21 mouse cellular contexts compared by ENCODE assay signal in the genomic region with DNA sequence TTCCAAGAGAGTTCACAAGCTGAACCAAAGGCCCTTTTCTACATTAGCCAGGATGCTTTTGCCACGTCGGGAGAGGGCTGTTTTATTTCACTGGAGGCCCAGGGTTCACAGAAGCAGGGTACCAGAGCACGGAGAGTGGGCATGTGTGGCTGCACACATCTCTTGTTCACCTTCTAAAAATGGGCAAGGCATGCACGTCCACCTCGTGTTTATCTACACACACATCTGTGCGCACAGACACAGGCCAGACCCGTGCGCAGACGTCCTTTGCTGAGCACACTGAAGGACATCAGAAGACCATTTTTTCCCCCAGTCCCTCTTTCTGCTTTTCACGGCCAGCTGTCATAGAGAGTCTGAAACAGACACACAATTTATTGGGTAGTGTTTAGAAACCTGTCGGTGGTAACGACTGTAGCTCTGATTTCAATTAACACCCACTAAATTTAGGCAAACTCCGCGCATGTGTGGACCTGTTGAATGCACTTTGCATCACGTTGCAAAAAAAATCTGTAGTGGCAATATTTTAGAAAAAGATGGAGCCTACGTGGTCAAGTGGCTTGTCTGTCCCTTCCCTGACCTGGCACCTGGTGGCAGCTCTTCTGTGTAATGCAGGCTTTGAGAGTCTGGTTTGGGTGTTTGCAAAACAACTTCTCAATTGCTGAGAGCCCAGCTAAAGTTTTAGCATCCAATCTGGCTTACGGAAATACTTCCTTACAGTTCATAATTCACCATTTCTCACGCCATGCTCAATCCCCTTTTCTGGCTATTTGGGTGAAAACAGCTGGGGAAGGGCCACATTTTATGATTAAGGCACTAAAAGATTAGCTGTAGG. TPM values are rescaled to one million over a fixed set of nuclear protein-coding genes. Genes with fewer than 3 reads are reported as not detected.
DNase-seq lines count a peak whose midpoint lies in the region; ATAC-seq and TF ChIP-seq lines count a peak whose summit lies in the region.
"Had no signal": no experiment of that assay in that cellular context is flagged by ENCODE, and none has a peak within 500 bp of the region (broad histone marks: within the 10 kb centered on the region; RNA-seq: fewer than 3 reads in every experiment).

No protein-coding gene starts in this region.

- no peaks in the 10 kb centered on the region for H3K9me3 ChIP-seq in heart, embryonic 11.5 days (replicated peaks; ENCODE audit: control insufficient read depth, low read length)
- no peaks in the 10 kb centered on the region for H3K9me3 ChIP-seq in embryonic facial prominence, embryonic 10.5 days
- no peaks in the 10 kb centered on the region for H3K9me3 ChIP-seq in limb, embryonic 10.5 days (replicated peaks)
- no peaks in the 10 kb centered on the region for H3K9me3 ChIP-seq in liver, embryonic 13.5 days (replicated peaks)
- H3K9me3 ChIP-seq: hindbrain, embryonic 12.5 days; midbrain, embryonic 13.5 days; neural tube, embryonic 12.5 days had no signal

- TF ChIP-seq CTCF in left cerebral cortex, adult 2 months (IDR thresholded peaks at IDR 0.05): no peak

- no peak overlapping the region for H3K4me2 ChIP-seq in heart, embryonic 11.5 days
- H3K4me2 ChIP-seq in liver, embryonic 13.5 days: peak overlapping the region; percentile 44
- H3K4me2 ChIP-seq: hindbrain, embryonic 12.5 days; midbrain, embryonic 13.5 days; neural tube, embryonic 12.5 days had no signal

- peak overlapping the region; percentile 64 for H3K27ac ChIP-seq in heart, embryonic 11.5 days (ENCODE audit: low read depth, low read length)
- no peak overlapping the region for H3K27ac ChIP-seq in embryonic facial prominence, embryonic 10.5 days (replicated peaks)
- peak overlapping the region; percentile 31; the same call in 1 of the 2 replicates for H3K27ac ChIP-seq in limb, embryonic 10.5 days
- H3K27ac ChIP-seq in liver, embryonic 13.5 days: peak overlapping the region; percentile 76
- no peak overlapping the region for H3K27ac ChIP-seq in left cerebral cortex, adult 2 months
- H3K27ac ChIP-seq: hindbrain, embryonic 12.5 days; midbrain, embryonic 13.5 days; neural tube, embryonic 12.5 days had no signal

- no peak overlapping the region for H3K9ac ChIP-seq in heart, embryonic 11.5 days (ENCODE audit: low read depth, low read length)
- peak overlapping the region; percentile 8; the same call in 1 of the 2 replicates for H3K9ac ChIP-seq in liver, embryonic 13.5 days
- H3K9ac ChIP-seq: hindbrain, embryonic 12.5 days; midbrain, embryonic 13.5 days; neural tube, embryonic 12.5 days had no signal

- DNase-seq in heart, postnatal 36 days: no peak
- peak; percentile 49 for DNase-seq in embryonic facial prominence, embryonic 10.5 days (ENCODE audit: low spot score)
- DNase-seq in limb, embryonic 10.5 days (ENCODE audit: low spot score): peak; percentile 67
- no peak for DNase-seq in liver, embryonic 13.5 days
- no peak for DNase-seq in left cerebral cortex, adult 9 months (ENCODE audit: low spot score in 2 of 2)
- no peak for DNase-seq in left cerebral cortex, adult 2 months (ENCODE audit: extremely low spot score in 1 of 2, low spot score in 2 of 2)
- no peak for DNase-seq in left cerebral cortex, adult 11 months (ENCODE audit: low spot score)
- DNase-seq: adrenal gland, postnatal 36 days; cerebellum, adult 11-12 months; cerebellum, postnatal 25 days; gastrocnemius, postnatal 36 days; kidney, adult 18-20 months; kidney, postnatal 10 days; left cerebral cortex, postnatal 4 days; lung, postnatal 10 days had no signal

- H3K4me3 ChIP-seq in heart, embryonic 11.5 days (ENCODE audit: low read depth, low read length): no peak overlapping the region
- H3K4me3 ChIP-seq in embryonic facial prominence, embryonic 10.5 days: no peak overlapping the region
- peak overlapping the region; percentile 13; the same call in 1 of the 2 replicates for H3K4me3 ChIP-seq in limb, embryonic 10.5 days
- no peak overlapping the region for H3K4me3 ChIP-seq in liver, embryonic 13.5 days (replicated peaks)
- no peak overlapping the region for H3K4me3 ChIP-seq in left cerebral cortex, adult 2 months
- H3K4me3 ChIP-seq: erythroblast, embryonic 14.5 days; hindbrain, embryonic 12.5 days; midbrain, embryonic 13.5 days; neural tube, embryonic 12.5 days had no signal

- intact Hi-C loops in heart, postnatal 36 days (cut with DNase I): no loop called here
- intact Hi-C loops in left cerebral cortex, adult 2 months (cut with DNase I): no loop called here

- 0 out of 2 replicates have a peak, but pooled peaks have one; percentile 62 for ATAC-seq in heart, embryonic 11.5 days (replicated peaks; ENCODE audit: insufficient number of reproducible peaks, low FRiP score, low TSS enrichment)
- ATAC-seq in liver, embryonic 13.5 days (ENCODE audit: low read depth): peak; percentile 82
- ATAC-seq: forebrain, embryonic 14.5 days; midbrain, embryonic 13.5 days had no signal

- peaks cover 4% of the 10 kb centered on the region; the same call in 1 of the 2 replicates for H3K27me3 ChIP-seq in heart, embryonic 11.5 days (ENCODE audit: control insufficient read depth, insufficient read depth, low read length)
- H3K27me3 ChIP-seq in embryonic facial prominence, embryonic 10.5 days (replicated peaks; ENCODE audit: low read depth, poor library complexity, severe bottlenecking): peaks cover 18% of the 10 kb centered on the region
- peaks cover 79% of the 10 kb centered on the region for H3K27me3 ChIP-seq in limb, embryonic 10.5 days (ENCODE audit: low read depth, poor library complexity, severe bottlenecking)
- no peaks in the 10 kb centered on the region for H3K27me3 ChIP-seq in liver, embryonic 13.5 days
- H3K27me3 ChIP-seq: hindbrain, embryonic 12.5 days; neural tube, embryonic 12.5 days had no signal

- 49% methylated on average over 18 of the region's 18 CpGs for WGBS in heart, embryonic 11.5 days (ENCODE audit: insufficient replicate concordance)
- WGBS in embryonic facial prominence, embryonic 10.5 days: 78% methylated on average over 18 of the region's 18 CpGs
- WGBS in limb, embryonic 10.5 days: 18% methylated on average over 18 of the region's 18 CpGs
- WGBS in liver, embryonic 13.5 days (ENCODE audit: insufficient replicate concordance): 57% methylated on average over 18 of the region's 18 CpGs

- H3K36me3 ChIP-seq in heart, embryonic 11.5 days (ENCODE audit: control insufficient read depth, insufficient read depth, low read length): no peaks in the 10 kb centered on the region
- H3K36me3 ChIP-seq in embryonic facial prominence, embryonic 10.5 days (replicated peaks): no peaks in the 10 kb centered on the region
- H3K36me3 ChIP-seq in limb, embryonic 10.5 days: no peaks in the 10 kb centered on the region
- H3K36me3 ChIP-seq in liver, embryonic 13.5 days: no peaks in the 10 kb centered on the region
- H3K36me3 ChIP-seq: hindbrain, embryonic 12.5 days; midbrain, embryonic 13.5 days; neural tube, embryonic 12.5 days had no signal

- H3K4me1 ChIP-seq in heart, embryonic 11.5 days (ENCODE audit: control insufficient read depth, insufficient read depth, low read length): peaks cover 17% of the 10 kb centered on the region
- H3K4me1 ChIP-seq in embryonic facial prominence, embryonic 10.5 days: peaks cover 30% of the 10 kb centered on the region
- H3K4me1 ChIP-seq in limb, embryonic 10.5 days: peaks cover 52% of the 10 kb centered on the region
- H3K4me1 ChIP-seq in liver, embryonic 13.5 days (replicated peaks): peaks cover 38% of the 10 kb centered on the region
- H3K4me1 ChIP-seq: hindbrain, embryonic 12.5 days; midbrain, embryonic 13.5 days; neural tube, embryonic 12.5 days had no signal

RNA-seq across cellular contexts. Expression of gene Lrmda, which starts 28.8 kb away (rescaled TPM):
- polyA plus RNA-seq in heart, embryonic 11.5 days (2014; fragmentation: Nextera tagmentation; extraction: Ambion mirVana): 0.23 and 0.70 TPM in 2 replicates
- total RNA-seq in heart, postnatal 36 days (2021): 1 to 10 TPM; 1.1 to 1.7 TPM
- 0.85 and 0.88 TPM in 2 replicates for polyA plus RNA-seq in embryonic facial prominence, embryonic 10.5 days (2016; fragmentation: Nextera tagmentation; extraction: Ambion mirVana)
- polyA plus RNA-seq in limb, embryonic 10.5 days (2016; fragmentation: Nextera tagmentation; extraction: Ambion mirVana): 0.48 and 0.51 TPM in 2 replicates
- 0.25 and 0.27 TPM in 2 replicates for polyA plus RNA-seq in liver, embryonic 13.5 days (2015; fragmentation: Nextera tagmentation; extraction: Ambion mirVana)
- under 1 TPM; 0.87 to 0.97 TPM for total RNA-seq in left cerebral cortex, adult 2 months (2021)
- polyA plus RNA-seq: erythroblast, embryonic 14.5 days; forebrain, embryonic 14.5 days had no signal

RNA-seq across cellular contexts. Expression of gene Zfp503, which starts 58.9 kb away (rescaled TPM):
- 2.3 and 3.3 TPM in 2 replicates for polyA plus RNA-seq in heart, embryonic 11.5 days (2014; fragmentation: Nextera tagmentation; extraction: Ambion mirVana)
- total RNA-seq in heart, postnatal 36 days (2021): 1 to 10 TPM; 1.8 to 2.2 TPM
- polyA plus RNA-seq in embryonic facial prominence, embryonic 10.5 days (2016; fragmentation: Nextera tagmentation; extraction: Ambion mirVana): 9.7 and 12.5 TPM in 2 replicates
- polyA plus RNA-seq in limb, embryonic 10.5 days (2016; fragmentation: Nextera tagmentation; extraction: Ambion mirVana): 18.5 and 22.6 TPM in 2 replicates
- 0.82 and 1.4 TPM in 2 replicates for polyA plus RNA-seq in liver, embryonic 13.5 days (2015; fragmentation: Nextera tagmentation; extraction: Ambion mirVana)
- total RNA-seq in left cerebral cortex, adult 2 months (2021): 1 to 10 TPM; 2.2 to 3.3 TPM

Comparison
In these comparisons a context has a peak if more than half of its experiments do, and no peak if none do; other contexts are left out.
1. H3K27ac ChIP-seq: peak in heart, embryonic 11.5 days (single experiment), limb, embryonic 10.5 days (single experiment) and liver, embryonic 13.5 days (single experiment); none in embryonic facial prominence, embryonic 10.5 days (single experiment) and left cerebral cortex, adult 2 months (single experiment).
2. DNase-seq: peak in embryonic facial prominence, embryonic 10.5 days (single experiment) and limb, embryonic 10.5 days (single experiment); none in heart, postnatal 36 days (0 of 2), liver, embryonic 13.5 days (single experiment), left cerebral cortex, adult 9 months (0 of 2), left cerebral cortex, adult 2 months (0 of 2) and left cerebral cortex, adult 11 months (single experiment).